Comparison of ENCODE assay signal across 8 mouse cellular contexts in the genomic region with DNA sequence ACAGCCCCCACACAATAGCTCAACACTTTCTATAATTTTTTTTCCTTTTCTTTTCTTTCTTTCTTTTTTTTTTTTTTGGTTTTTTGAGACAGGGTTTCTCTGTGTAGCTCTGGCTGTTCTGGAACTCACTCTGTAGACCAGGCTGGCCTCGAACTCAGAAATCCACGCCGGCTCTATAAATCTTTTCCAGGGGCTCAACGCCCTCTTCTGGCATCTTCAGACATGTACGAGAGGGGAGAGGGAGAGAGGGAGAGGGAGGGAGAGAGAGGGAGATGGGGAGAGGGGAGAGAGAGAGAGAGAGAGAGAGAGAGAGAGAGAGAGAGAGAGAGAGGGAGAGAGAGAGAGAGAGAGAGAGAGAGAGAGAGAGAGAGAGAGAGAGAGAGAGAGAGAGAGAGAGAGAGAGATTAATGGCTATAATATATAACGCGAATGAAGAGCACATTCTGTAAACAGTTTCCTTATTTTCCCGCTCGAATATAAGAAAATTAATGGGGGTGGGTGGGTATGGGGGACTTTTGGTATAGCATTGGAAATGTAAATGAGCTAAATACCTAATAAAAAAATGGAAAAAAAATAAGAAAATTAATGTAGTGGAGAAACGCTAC. TPM values are rescaled to one million over a fixed set of nuclear protein-coding genes. Genes with fewer than 3 reads are reported as not detected.
DNase-seq lines count a peak whose midpoint lies in the region; ATAC-seq lines count a peak whose summit lies in the region.
"Not testable (repeated sequence)": the region's sequence is repeated elsewhere in the genome, so short reads cannot be mapped to it uniquely, and the experiment has no call there.

No protein-coding gene starts in this region.

- ATAC-seq in embryonic facial prominence, embryonic 12.5 days (ENCODE audit: insufficient number of reproducible peaks, insufficient read depth, low FRiP score, low TSS enrichment); heart, embryonic 11.5 days (replicated peaks; ENCODE audit: insufficient number of reproducible peaks, low FRiP score, low TSS enrichment); intestine, embryonic 16.5 days; liver, embryonic 12.5 days; midbrain, embryonic 14.5 days (ENCODE audit: low FRiP score, low TSS enrichment); stomach, embryonic 15.5 days (ENCODE audit: insufficient read depth, low FRiP score, low read depth): not testable (repeated sequence)

- H3K9me3 ChIP-seq in embryonic facial prominence, embryonic 12.5 days; heart, embryonic 11.5 days (replicated peaks; ENCODE audit: control insufficient read depth, low read length); intestine, embryonic 16.5 days (ENCODE audit: control insufficient read depth, low read length); liver, embryonic 12.5 days (replicated peaks); midbrain, embryonic 14.5 days (ENCODE audit: control insufficient read depth, low read length); stomach, embryonic 15.5 days: not testable (repeated sequence)

- H3K36me3 ChIP-seq in embryonic facial prominence, embryonic 12.5 days; heart, embryonic 11.5 days (ENCODE audit: control insufficient read depth, insufficient read depth, low read length); intestine, embryonic 16.5 days (ENCODE audit: control insufficient read depth, insufficient read depth, low read length); liver, embryonic 12.5 days; midbrain, embryonic 14.5 days (ENCODE audit: control insufficient read depth, insufficient read depth, low read length); stomach, embryonic 15.5 days: not testable (repeated sequence)

- H3K27ac ChIP-seq in brown adipose tissue, adult 24 weeks (replicated peaks; ENCODE audit: low read depth, low read length); heart, embryonic 11.5 days (ENCODE audit: low read depth, low read length); intestine, embryonic 16.5 days (ENCODE audit: low read length): not testable (repeated sequence)
- H3K27ac ChIP-seq in embryonic facial prominence, embryonic 12.5 days = peak overlapping the region; percentile 80; the same call in 1 of the 2 replicates
- peak overlapping the region; percentile 73; the same call in 1 of the 2 replicates for H3K27ac ChIP-seq in liver, embryonic 12.5 days
- H3K27ac ChIP-seq in midbrain, embryonic 14.5 days (replicated peaks; ENCODE audit: low read depth, low read length) = peak overlapping the region; percentile 78
- peak overlapping the region; percentile 92; the same call in 1 of the 2 replicates for H3K27ac ChIP-seq in stomach, embryonic 15.5 days

- peak; percentile 40 for DNase-seq in CD4-positive, CD25-positive, alpha-beta regulatory T cell, adult 2 months (ENCODE audit: low read depth, low spot score)
- DNase-seq in midbrain, embryonic 14.5 days = peak; percentile 62

- not testable (repeated sequence) for H3K27me3 ChIP-seq in embryonic facial prominence, embryonic 12.5 days; heart, embryonic 11.5 days (ENCODE audit: control insufficient read depth, insufficient read depth, low read length); intestine, embryonic 16.5 days (replicated peaks; ENCODE audit: control insufficient read depth, insufficient read depth, low read length); liver, embryonic 12.5 days (replicated peaks); midbrain, embryonic 14.5 days (ENCODE audit: control insufficient read depth, insufficient read depth, low read length); stomach, embryonic 15.5 days (replicated peaks)

- peak overlapping the region; percentile 99 for H3K4me3 ChIP-seq in brown adipose tissue, adult 24 weeks (ENCODE audit: insufficient read depth, low read depth, low read length)
- peak overlapping the region; percentile 85 for H3K4me3 ChIP-seq in embryonic facial prominence, embryonic 12.5 days
- peak overlapping the region; percentile 79 for H3K4me3 ChIP-seq in heart, embryonic 11.5 days (ENCODE audit: low read depth, low read length)
- peak overlapping the region; percentile 80 for H3K4me3 ChIP-seq in intestine, embryonic 16.5 days (ENCODE audit: low read length)
- peak overlapping the region; percentile 74 for H3K4me3 ChIP-seq in liver, embryonic 12.5 days
- peak overlapping the region; percentile 92 for H3K4me3 ChIP-seq in midbrain, embryonic 14.5 days (replicated peaks; ENCODE audit: low read depth, low read length)
- H3K4me3 ChIP-seq in stomach, embryonic 15.5 days (replicated peaks) = peak overlapping the region; percentile 94

- 12% methylated on average over 10 of the region's 10 CpGs for WGBS in embryonic facial prominence, embryonic 12.5 days
- 9% methylated on average over 10 of the region's 10 CpGs for WGBS in heart, embryonic 11.5 days (ENCODE audit: insufficient replicate concordance)
- 8% methylated on average over 10 of the region's 10 CpGs for WGBS in intestine, embryonic 16.5 days
- WGBS in liver, embryonic 12.5 days (ENCODE audit: insufficient replicate concordance) = 4% methylated on average over 10 of the region's 10 CpGs
- 10% methylated on average over 10 of the region's 10 CpGs for WGBS in midbrain, embryonic 14.5 days
- 6% methylated on average over 10 of the region's 10 CpGs for WGBS in stomach, embryonic 15.5 days

- not testable (repeated sequence) for H3K4me1 ChIP-seq in brown adipose tissue, adult 24 weeks (ENCODE audit: control insufficient read depth, insufficient read depth, insufficient read length, low read length); embryonic facial prominence, embryonic 12.5 days; heart, embryonic 11.5 days (ENCODE audit: control insufficient read depth, insufficient read depth, low read length); intestine, embryonic 16.5 days (ENCODE audit: control insufficient read depth, insufficient read depth, low read length); midbrain, embryonic 14.5 days (ENCODE audit: control insufficient read depth, insufficient read depth, low read length); stomach, embryonic 15.5 days
- H3K4me1 ChIP-seq in liver, embryonic 12.5 days = peaks cover 11% of the 10 kb centered on the region; the same call in 1 of the 2 replicates

- peak overlapping the region; percentile 60 for H3K4me2 ChIP-seq in embryonic facial prominence, embryonic 12.5 days (replicated peaks)
- peak overlapping the region; percentile 71 for H3K4me2 ChIP-seq in heart, embryonic 11.5 days
- H3K4me2 ChIP-seq in intestine, embryonic 16.5 days (ENCODE audit: low read depth, low read length) = peak overlapping the region; percentile 68
- H3K4me2 ChIP-seq in liver, embryonic 12.5 days = peak overlapping the region; percentile 88
- peak overlapping the region; percentile 87 for H3K4me2 ChIP-seq in midbrain, embryonic 14.5 days (ENCODE audit: low read length)
- H3K4me2 ChIP-seq in stomach, embryonic 15.5 days = peak overlapping the region; percentile 72

- not testable (repeated sequence) for H3K9ac ChIP-seq in embryonic facial prominence, embryonic 12.5 days; stomach, embryonic 15.5 days
- H3K9ac ChIP-seq in heart, embryonic 11.5 days (ENCODE audit: low read depth, low read length) = peak overlapping the region; percentile 88; the same call in 1 of the 2 replicates
- H3K9ac ChIP-seq in intestine, embryonic 16.5 days (ENCODE audit: low read depth, low read length) = 0 out of 2 replicates have a peak overlapping the region, but pooled peaks have one; percentile 80
- H3K9ac ChIP-seq in liver, embryonic 12.5 days = peak overlapping the region; percentile 82; the same call in 1 of the 2 replicates
- peak overlapping the region; percentile 85; the same call in 1 of the 2 replicates for H3K9ac ChIP-seq in midbrain, embryonic 14.5 days (replicated peaks; ENCODE audit: low read length)

RNA-seq across cellular contexts. Expression of a gene that starts 0.5 kb away (rescaled TPM):
- 8.7 and 11.4 TPM in 2 replicates for polyA plus RNA-seq in brown adipose tissue, adult 24 weeks (2012; ENCODE audit: insufficient read depth, insufficient read length, missing spikeins)
- 37.7 and 38.5 TPM in 2 replicates for polyA plus RNA-seq in embryonic facial prominence, embryonic 12.5 days (2016; fragmentation: Nextera tagmentation; extraction: Ambion mirVana)
- 21.2 and 22.3 TPM in 2 replicates for polyA plus RNA-seq in heart, embryonic 11.5 days (2014; fragmentation: Nextera tagmentation; extraction: Ambion mirVana)
- polyA plus RNA-seq in intestine, embryonic 16.5 days (2015; fragmentation: Nextera tagmentation; extraction: Ambion mirVana) = 21.0 and 21.2 TPM in 2 replicates
- 10.6 and 10.9 TPM in 2 replicates for polyA plus RNA-seq in liver, embryonic 12.5 days (2016; fragmentation: Nextera tagmentation; extraction: Ambion mirVana)
- 52.9 and 59.7 TPM in 2 replicates for polyA plus RNA-seq in midbrain, embryonic 14.5 days (2014; fragmentation: Nextera tagmentation; extraction: Ambion mirVana)
- 24.9 and 28.1 TPM in 2 replicates for polyA plus RNA-seq in stomach, embryonic 15.5 days (2015; fragmentation: Nextera tagmentation; extraction: Ambion mirVana)

RNA-seq across cellular contexts. Expression of a gene that starts 26.0 kb away (rescaled TPM):
- 7.7 and 15.5 TPM in 2 replicates for polyA plus RNA-seq in brown adipose tissue, adult 24 weeks (2012; ENCODE audit: insufficient read depth, insufficient read length, missing spikeins)
- polyA plus RNA-seq in embryonic facial prominence, embryonic 12.5 days (2016; fragmentation: Nextera tagmentation; extraction: Ambion mirVana) = 19.9 and 22.9 TPM in 2 replicates
- 8.1 and 9.0 TPM in 2 replicates for polyA plus RNA-seq in heart, embryonic 11.5 days (2014; fragmentation: Nextera tagmentation; extraction: Ambion mirVana)
- 7.9 and 9.3 TPM in 2 replicates for polyA plus RNA-seq in intestine, embryonic 16.5 days (2015; fragmentation: Nextera tagmentation; extraction: Ambion mirVana)
- polyA plus RNA-seq in liver, embryonic 12.5 days (2016; fragmentation: Nextera tagmentation; extraction: Ambion mirVana) = 5.1 and 5.6 TPM in 2 replicates
- 28.0 and 29.9 TPM in 2 replicates for polyA plus RNA-seq in midbrain, embryonic 14.5 days (2014; fragmentation: Nextera tagmentation; extraction: Ambion mirVana)
- 11.2 and 11.9 TPM in 2 replicates for polyA plus RNA-seq in stomach, embryonic 15.5 days (2015; fragmentation: Nextera tagmentation; extraction: Ambion mirVana)

RNA-seq across cellular contexts. Expression of a gene that starts 55.7 kb away (rescaled TPM):
- polyA plus RNA-seq in brown adipose tissue, adult 24 weeks (2012; ENCODE audit: insufficient read depth, insufficient read length, missing spikeins) = 3.1 and 4.1 TPM in 2 replicates
- 14.3 and 14.7 TPM in 2 replicates for polyA plus RNA-seq in embryonic facial prominence, embryonic 12.5 days (2016; fragmentation: Nextera tagmentation; extraction: Ambion mirVana)
- polyA plus RNA-seq in heart, embryonic 11.5 days (2014; fragmentation: Nextera tagmentation; extraction: Ambion mirVana) = 1.0 and 1.3 TPM in 2 replicates
- 8.1 and 8.4 TPM in 2 replicates for polyA plus RNA-seq in intestine, embryonic 16.5 days (2015; fragmentation: Nextera tagmentation; extraction: Ambion mirVana)
- 0.28 and 0.48 TPM in 2 replicates for polyA plus RNA-seq in liver, embryonic 12.5 days (2016; fragmentation: Nextera tagmentation; extraction: Ambion mirVana)
- 21.7 and 30.4 TPM in 2 replicates for polyA plus RNA-seq in midbrain, embryonic 14.5 days (2014; fragmentation: Nextera tagmentation; extraction: Ambion mirVana)
- polyA plus RNA-seq in stomach, embryonic 15.5 days (2015; fragmentation: Nextera tagmentation; extraction: Ambion mirVana) = 13.6 and 14.3 TPM in 2 replicates
